Mouse (Mus musculus) cerebellum, postnatal 36 days (tissue): ENCODE data around the gene Qrich1.
"Not testable (repeated sequence)": the region's sequence is repeated elsewhere in the genome, so short reads cannot be mapped to it uniquely, and the experiment has no call there.

Experiments
- DNase-seq, 2 experiments: peaks; one replicate each; pipeline ENCODE4 v3.0.0; 2021 to 2022; ENCODE audit warnings: mixed read lengths in 2 of 2

Gene Qrich1

GRCm38 (mm10) chr9:108591462-108591861 is 74.9 kb downstream of the Qrich1 start:
- DNase-seq = peak; percentile 47 to 51

DNA sequence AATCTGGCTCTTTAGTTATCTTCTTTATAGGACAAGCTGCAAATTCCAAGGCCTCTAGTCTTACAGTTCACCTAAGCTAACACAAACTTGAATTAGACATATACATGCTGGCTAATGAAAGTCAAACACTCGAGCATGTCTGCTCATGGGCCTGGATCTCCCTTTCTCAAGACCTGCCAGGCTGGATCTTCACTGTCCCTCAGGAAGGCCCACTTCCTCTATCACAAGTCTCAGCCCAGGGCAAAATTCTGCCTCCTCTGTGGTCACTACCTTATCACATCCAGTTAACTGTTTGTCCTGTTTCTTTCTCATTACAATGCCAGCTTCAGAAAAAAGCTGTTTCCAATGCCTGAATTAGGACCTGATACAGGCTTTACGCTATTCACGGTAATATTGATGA is 77.7 kb downstream of the Qrich1 start:
- DNase-seq = no peak

GRCm38 (mm10) chr9:108596998-108597764 is 80.6 kb downstream of the Qrich1 start, which contains the start of gene P4htm:
Gene P4htm, minus strand, starts transcription at chr9:108597667.
- peak; percentile 80 to 82 for DNase-seq

DNA sequence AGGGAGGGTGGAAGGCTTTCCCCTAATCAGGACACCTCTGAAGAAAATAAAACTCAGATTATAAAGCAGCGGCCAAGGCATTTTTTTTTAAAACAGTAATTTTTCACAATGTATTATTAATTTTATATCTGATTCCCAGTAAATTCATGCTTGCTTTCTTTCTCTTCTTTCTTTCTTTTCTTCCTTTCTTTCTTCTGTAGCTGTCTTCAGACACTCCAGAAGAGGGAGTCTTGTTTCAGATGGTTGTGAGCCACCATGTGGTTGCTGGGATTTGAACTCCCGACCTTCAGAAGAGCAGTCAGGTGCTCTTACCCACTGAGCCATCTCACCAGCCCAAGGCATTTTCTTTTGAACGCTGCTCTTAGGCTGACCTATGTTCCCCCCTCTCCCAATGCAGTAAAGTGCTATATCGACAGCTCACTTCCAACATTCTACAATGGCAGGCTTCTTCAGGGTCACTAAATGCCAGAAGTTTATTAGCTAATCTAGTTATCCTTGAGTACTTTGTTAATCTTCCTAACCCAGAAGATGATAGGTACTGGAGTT is 82.5 kb downstream of the Qrich1 start:
- no peak for DNase-seq

- DNase-seq = no peak
Measured at GRCm38 (mm10) chr9:108600011-108600410, 83.4 kb downstream of the Qrich1 start.

DNA sequence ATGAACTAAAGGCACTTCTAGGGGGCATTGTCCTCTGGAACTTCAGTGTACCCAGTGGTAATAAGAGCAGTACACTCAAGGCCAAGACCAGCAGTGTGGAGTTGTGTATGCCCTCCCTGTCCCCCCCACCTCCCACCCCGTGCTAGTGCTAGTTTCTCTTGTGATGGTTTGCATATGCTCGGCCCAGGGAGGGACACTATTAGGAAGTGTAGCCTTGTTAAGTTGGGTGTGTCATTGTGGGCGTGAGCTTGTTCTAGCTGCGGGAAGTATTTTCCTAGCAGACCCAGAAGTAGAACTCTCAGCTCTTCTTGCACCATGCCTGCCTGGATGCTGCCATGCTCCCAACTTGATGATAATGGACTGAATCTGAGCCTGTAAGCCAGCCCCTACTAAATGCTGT is 85.4 kb downstream of the Qrich1 start:
- no peak for DNase-seq

DNA sequence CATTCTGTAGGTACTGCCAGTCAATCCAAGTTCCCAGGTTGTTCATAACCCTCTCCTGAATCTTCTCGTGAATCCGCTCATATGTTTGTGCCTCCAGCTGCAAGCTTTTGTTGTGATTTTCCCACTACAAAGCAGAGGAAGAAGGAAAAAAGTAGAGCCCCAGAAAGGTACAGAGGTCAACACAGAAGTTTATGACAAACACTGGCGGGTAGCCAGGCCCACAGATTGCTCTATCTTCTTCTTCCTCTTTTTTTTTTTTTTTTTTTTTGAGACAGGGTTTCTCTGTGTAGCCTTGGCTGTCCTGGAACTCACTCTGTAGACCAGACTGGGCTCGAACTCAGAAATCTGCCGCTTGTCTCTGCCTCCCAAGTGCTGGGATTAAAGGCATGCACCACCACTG is 91.3 kb downstream of the Qrich1 start:
- not testable (repeated sequence) for DNase-seq

DNA sequence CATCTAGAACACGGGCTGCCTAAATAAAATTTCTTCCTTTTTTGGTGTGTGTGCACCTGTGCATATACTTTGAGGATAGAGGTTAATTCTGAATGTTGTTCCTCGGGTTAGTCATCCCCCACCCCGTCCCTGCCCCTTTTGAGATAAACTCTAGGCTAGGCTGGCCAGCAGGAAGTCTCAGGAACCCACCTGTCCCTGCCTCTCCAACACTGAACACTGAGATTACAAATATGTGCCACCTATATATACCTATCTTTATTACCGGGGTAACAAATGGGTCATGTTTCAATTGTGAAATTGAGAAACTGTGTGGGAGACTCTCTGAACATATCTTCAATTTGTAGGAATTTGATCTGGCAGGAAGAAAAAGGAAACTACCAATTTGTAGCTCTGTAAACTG is 92.3 kb downstream of the Qrich1 start:
- no peak for DNase-seq
